Mouse (Mus musculus): Measurements from ENCODE around the gene Mrps6.

Mrps6 gene

GRCm38 (mm10) chr16:92120899-92121531 is 62.9 kb downstream of the Mrps6 start:
- no peak for DNase-seq (ENCODE audit: low spot score)

DNA sequence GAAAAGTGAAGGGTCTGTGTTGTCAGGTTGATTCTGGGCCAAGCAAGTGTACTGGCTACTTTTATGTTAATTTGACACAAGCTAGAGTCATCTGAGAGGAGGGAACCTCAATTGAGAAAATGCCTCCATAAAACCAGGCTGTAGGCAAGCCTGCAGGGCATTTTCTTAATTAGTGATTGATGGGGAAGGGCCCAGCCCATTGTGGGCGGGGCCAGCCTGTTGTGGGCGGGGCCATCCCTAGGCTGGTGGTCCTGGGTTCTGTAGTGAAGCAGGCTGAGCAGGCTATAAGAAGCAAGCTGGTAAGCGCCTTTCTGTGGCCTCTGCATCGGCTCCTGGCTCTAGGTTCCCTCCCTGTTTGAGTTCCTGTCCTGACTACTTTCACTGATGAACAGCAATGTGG is 69.2 kb downstream of the Mrps6 start:
- no peak for DNase-seq (ENCODE audit: low spot score)

DNA sequence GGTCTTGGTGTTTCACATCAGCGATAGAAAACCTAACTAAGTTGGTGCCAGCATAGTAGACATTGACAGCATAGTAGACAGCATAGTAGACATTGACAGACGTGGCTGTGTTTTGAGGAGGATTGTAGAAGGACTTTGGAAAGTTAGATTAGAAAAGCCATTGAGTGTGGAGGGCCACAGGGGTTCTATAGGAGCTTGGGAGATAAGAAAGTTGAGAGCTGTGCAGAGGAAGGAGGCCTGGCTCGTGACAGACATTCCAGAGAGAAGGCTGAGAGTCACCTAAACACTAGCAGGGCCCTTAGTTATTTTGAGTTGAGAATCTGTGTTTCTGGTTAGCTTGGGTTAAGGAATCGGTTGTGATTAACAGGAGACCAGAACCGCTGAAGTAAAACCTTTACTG is 69.6 kb downstream of the Mrps6 start:
- DNase-seq (ENCODE audit: low spot score) = no peak

DNA sequence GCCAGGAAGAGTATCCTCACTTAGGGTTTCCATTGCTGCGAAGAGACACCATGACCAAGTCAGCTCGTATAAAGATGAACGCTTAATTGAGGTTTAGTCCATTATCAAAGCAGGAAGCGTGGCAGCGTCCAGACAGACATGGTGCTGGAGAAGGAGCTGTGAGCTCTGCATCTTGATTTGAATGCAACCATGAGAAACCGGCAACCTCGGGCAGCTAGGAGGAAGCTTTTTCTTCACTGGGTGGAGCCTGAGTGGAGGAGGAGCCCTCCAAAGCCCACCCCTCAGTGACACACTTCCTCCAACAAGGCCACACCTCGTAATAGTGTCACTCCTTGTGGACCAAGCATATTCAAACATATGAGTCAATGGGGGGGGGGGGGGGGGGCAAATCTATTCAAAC is 71.8 kb downstream of the Mrps6 start:
- no peak for DNase-seq (ENCODE audit: low spot score)

GRCm38 (mm10) chr16:92132511-92132910 is 74.4 kb downstream of the Mrps6 start:
- no peak for DNase-seq (ENCODE audit: low spot score)

DNA sequence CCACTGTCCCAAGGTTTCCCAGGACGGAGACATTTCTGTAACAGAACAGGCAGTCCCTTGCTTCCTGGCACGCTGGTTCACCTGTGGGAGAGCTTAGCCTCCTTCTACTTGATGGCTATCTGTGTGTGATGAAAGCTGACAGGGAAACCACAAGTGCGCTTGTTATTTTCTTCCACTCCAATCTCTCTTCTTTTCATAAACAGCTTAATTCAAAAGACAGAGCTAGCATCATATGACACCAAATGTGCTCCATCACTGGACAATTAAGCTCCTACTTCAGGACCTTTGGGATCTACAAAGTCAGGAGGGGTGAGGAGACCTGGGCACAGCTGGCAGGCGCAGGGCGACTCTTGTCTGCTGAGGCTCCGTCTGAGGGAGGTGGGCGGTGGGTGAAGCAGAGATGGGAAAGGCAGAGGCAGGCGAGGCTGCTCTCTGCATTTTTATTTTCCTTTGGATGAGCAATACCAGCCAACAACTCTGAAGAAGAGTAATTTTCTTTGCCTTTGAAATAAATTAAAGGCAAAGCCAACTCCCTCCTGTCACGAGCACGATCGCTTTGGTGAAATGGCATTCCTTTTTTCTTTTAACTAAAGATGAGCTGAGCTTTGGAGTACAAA is 76.2 kb downstream of the Mrps6 start:
- no peak for DNase-seq (ENCODE audit: low spot score)

DNA sequence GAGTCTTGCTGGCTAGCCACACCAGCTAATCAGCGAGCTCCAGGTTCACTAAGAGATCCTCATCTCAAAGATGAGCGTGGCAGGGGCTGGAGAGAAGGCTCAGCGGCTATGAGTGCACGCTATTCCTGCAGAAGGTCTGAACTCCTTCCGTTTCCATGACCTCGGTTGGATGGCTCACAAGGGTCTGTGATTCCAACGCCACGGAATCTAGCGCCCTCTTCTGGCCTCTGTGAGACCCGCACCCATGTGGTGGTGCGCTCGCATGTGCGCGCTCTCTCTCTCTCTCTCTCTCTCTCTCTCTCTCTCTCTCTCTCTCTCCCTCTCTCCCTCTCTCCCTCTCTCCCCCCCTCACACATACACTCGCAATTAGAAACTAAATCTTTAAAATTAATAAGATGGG is 78.2 kb downstream of the Mrps6 start:
- no peak for DNase-seq (ENCODE audit: low spot score)

DNA sequence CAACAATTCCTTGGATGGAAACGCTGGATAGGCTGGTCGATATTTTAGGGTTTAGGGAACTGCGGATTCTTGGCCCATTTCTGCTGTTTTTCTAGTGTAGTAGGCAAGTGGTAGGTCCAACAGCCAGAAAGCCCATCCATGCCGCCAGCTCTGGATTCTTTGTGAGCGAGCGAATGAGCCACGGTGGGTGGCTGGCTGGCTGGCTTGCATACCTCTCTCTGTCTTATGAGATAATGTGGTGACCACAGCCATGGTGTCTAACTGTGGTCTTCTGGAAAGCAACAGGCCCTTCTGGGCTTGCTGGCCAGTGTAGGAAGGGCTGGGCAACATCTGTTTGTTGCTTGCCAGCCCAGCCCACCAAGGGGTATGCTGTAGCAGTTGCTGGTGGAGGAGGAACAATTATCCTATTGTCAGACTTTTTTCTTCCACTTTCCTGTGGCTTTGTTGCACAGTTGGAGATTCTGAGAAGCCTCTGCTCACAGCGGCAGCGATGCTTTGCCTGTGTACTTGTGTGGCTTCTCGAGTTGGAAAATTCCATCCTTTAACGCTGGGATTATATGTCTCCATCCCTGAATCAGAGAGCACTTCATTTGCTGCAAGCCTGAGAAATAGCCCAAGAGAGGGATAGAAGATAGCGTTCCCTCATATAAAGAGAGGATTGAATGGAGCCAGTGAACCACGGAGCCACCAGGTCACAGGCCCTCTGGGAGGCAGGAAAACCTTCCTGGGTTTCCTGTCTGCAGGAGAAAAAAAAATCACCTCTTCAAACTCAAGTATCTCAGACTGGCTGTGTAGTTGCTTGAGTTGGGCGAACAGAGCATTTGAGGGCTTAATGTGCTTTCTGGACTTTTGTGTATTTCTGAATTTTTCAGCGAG is 81.6 kb downstream of the Mrps6 start:
- DNase-seq (ENCODE audit: low spot score) = no peak

GRCm38 (mm10) chr16:92140328-92140727 is 82.3 kb downstream of the Mrps6 start:
- DNase-seq (ENCODE audit: low spot score) = no peak

DNA sequence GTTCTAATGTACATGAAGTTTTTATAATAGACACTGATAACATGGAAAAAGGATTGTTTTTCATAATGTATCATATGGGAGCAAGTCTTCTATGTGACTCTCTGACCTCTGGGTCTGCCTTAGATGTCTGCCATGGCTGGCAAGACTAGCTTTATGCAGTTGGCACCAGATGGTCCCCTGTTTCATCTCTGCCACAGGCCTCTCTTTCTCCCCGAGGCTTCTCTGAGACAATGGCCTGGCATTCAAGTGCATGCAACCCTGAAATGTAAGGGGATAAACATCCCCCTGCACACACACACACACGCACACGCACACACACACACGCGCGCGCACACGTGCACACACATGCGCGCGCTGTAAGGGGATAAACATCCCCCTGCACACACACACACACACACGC is 83.0 kb downstream of the Mrps6 start:
- no peak for DNase-seq (ENCODE audit: low spot score)

DNA sequence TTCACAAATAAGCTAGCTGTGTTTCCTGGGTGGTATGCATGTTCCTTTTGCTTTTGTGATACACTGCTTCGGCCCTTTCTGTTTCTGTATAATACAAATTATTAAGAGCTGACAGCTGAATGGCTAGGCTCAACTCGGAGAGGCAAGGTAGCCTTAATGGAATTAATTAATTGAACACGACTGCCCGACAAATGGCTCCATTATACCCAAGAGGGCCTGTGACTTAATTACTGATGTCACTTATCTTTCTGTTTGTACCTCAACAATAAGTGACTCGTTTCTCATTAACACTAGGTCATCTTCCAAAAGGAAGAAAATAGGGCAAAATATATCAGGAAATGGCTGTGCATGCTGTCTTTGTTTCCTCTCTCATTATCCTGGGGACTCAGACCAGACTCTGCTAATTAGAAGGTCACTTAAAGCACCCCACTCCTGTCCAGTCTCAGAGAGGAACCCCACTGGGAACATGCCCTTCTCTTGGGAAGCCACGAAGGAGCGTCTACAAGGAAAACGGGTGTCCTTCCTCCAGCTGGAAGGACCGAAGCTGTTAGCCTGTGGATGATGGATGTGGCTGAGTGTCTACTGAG is 84.4 kb downstream of the Mrps6 start:
- no peak for DNase-seq (ENCODE audit: low spot score)

DNA sequence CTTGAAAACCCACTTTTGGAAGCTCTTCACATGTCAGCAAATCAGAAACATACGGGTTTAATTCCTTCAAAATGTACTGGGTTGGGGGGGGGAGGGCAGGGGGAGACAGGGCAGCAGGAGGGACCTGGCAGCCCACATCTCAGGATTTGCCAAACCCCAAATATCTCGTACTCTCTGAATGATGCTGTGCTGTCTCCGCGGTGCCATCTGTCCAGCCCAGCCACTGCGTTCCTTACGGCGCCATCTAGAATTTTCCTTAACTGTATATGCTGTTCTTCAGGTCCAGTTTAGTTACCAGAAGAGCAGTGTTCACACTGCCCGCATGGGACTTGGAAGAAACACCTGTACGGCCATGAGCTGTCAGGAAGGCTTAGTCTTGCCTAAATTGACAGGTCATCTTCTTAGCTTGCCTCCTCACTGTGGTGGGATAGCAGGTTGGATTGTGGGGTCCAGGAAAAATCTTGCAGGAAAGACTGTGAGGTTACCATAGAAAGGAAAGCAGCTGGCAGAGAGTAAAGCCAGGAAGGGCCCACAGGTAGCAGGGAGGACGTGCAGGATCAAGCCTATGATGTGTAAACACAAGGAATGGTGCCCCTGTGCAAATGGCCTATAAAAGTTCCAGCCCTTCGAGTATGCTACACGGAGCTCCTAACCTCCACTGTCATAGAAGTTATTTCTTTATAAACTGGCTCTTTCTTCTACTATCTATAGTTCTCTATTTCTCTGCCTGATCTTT is 89.7 kb downstream of the Mrps6 start:
- DNase-seq (ENCODE audit: low spot score) = no peak

DNA sequence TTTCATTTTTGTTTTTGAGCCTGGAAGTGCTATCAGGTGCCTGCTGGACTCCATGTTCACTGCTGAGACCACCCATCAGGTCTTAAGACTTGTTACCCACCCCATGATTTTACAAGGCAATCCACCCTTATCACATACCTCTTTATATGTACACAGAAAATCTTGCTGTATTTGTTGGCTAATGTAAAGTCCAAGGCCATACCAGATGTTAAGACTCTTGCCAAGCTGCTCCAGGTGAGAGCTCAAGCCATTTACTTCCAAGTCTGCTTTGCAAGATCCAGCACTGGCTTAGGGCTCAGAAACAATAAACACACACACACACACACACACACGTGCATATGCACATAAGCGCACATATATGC is 90.3 kb downstream of the Mrps6 start:
- no peak for DNase-seq (ENCODE audit: low spot score)

DNA sequence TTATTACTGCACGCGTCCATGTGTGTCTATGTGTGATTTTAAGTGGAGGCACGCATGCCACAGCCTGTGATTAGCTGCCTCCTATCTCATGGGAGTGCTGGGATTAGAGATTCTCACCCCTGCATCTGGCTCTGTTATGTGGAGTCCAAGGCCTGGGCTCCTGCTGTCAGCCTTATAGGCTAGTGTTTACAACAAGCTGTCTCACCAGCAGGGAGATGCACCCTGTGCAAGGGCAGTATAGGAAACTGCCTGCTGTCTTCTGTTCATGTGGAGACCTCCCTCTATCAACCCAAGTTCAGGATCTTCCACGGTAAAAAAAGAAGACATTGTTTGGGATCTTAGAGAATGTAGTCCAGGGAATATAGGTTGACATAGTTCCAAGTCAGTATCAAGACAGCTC is 92.9 kb downstream of the Mrps6 start:
- no peak for DNase-seq (ENCODE audit: low spot score)

- peak; percentile 47 for DNase-seq (ENCODE audit: low spot score)
Measured at GRCm38 (mm10) chr16:92158021-92158455, 100.0 kb downstream of the Mrps6 start.

GRCm38 (mm10) chr16:92158461-92159091 is 100.5 kb downstream of the Mrps6 start:
- DNase-seq (ENCODE audit: low spot score) = peak; percentile 70

DNA sequence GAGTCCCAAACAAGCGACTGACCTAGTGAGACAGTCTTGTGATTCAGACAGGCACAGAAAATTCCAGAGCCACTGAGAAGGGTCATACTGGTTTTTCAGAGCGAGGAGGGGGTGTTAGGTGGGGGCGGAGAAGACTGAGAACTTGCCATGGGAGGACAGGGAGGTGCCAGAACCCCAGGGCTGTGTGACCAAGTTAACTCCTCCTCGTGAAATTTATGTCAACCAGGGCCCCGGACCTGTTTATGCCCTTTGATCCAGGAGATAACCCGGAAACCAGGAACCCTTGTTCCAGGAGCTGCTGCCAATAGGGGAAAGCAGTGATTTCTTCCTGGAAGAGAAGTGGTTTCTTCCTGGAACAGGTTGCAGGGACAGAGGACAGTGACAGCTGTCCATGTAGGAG is 101.0 kb downstream of the Mrps6 start:
- no peak for DNase-seq (ENCODE audit: low spot score)
